Mouse (Mus musculus) embryo, embryonic 11 days (tissue): ENCODE measurements around the gene Tefm.
"Not testable (repeated sequence)": the region's sequence is repeated elsewhere in the genome, so short reads cannot be mapped to it uniquely, and the experiment has no call there.

Experiments used
- DNase-seq: peaks from one replicate; pipeline ENCODE4 v3.0.0-alpha.2; 2015

The Tefm gene

GRCm38 (mm10) chr11:80155961-80156360, 14.0 kb upstream of the Tefm start:
- no peak for DNase-seq

DNA sequence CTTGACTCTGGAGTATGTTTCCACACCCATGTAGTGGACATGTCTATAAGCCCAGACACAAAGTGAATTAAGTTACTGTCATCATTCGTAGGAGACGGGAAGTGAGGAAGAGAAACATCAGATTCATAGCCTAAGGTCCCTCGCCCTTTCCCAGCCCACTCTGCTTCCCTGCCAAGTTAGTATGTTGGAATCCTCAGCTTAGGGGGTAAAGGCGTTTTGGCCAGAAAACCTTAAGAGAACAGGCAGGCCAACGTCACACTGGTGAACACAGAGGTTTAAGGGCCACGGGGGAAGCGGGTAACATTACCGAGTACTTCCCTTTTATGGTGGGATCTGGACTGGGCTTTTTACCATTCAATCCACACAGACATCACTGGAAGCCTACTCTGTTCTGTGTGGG, 13.6 kb upstream of the Tefm start:
- no peak for DNase-seq

DNA sequence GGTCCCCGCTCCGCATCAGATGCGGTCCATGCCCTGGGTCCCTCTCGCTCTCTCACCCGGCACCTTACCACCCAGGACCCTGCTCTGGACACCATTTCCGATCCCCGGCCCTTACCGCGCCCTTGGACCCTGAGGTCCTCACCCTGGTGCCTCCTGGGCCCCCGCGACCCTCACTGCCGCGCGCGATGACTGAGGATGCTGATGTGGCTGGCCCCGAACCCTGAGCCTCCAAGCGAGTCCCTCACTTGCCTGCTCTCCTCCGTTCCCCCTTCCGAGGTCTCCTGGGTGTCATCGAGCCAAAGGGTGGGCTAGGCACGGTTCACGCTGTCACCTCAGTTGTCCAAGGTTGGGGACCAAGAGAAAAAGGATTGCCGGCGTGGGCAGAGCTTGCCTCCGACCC, 12.5 kb upstream of the Tefm start:
- DNase-seq = no peak

DNA sequence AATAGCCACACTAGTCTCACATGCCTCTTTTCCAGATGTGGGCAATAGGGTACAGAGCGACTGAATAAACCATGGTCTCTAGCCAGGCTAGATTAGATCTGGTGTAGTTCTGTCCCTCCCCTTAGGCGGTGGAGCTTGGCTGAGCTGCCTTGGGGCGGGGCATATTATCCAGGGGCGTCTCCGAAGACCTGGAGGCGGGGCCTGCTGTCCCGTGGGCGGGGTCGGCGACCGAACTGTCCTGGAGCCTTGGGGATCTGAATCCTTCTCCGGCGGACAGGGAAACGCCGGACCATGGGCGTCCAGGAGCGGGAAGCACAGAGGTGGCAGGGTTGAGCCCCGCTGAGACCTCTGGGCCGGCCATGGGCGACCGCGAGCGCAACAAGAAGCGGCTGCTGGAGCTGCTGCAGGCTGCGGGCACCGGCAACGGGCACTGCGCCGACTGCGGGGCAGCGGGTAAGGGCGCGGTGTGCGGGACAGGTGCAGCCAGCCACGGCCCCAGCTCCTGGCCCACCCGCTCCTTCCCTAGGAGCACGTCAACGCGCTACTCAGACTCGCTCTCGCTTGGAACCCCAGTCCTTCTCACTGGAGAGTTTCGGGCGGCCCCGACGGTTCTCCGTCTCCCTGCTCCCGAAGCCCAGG, 12.0 kb upstream of the Tefm start, which contains the start of gene Adap2:
Gene Adap2, plus strand, starts transcription at position 249 of the 639 bp plus-strand sequence.
- DNase-seq = peak; percentile 87

DNA sequence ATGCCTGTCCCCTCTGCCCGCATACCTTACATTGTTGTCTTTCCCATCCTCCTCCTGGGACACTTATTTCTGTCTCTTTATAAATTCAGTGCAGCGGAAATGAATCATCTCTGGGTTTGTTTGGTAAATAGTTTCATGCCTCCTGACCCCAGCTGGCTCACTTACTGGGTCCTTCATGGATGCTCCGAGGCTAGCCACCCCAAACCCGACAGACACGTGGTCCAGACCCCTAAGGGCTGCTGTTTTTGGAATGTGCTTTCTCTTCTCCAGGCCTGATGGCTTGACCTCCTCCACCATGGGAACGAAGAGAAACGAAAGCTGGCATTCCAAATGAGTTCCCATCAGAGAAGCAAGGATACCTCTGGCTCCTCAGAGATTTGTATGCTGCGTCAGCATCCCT, 10.4 kb upstream of the Tefm start:
- no peak for DNase-seq

DNA sequence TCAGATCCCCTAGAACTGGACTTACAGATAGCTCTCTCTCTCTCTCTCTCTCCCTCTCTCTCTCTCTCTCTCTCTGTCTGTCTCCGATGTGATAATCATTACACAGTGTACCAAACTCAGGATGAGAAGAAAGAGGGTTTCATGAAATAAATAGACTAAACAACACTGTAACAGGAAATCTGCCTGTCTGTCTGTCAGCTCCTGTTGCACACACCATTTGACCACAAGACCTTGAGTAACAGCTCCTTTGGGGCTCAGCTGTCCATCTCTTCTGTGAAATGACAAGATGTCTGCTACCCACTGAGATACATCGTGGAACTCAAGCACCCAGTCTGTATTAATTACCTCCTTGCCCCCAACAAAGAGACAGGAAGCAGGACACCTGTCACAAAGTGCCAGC, 9.6 kb upstream of the Tefm start:
- no peak for DNase-seq

DNA sequence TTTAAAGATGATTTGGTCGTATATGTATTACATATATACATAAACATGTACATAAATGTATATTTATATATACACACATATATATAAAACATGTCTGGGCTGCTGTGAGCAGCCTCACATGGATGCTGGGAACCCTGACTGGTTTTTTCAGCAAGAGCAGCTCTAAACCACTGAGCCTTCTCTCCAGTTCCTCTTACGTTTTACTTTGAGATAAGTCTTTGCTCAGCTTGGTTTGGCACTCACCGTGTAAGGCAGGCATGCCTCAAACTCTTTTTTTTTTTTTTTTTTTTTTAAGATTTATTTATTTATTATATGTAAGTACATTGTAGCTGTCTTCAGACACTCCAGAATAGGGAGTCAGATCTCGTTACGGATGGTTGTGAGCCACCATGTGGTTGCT, 8.6 kb upstream of the Tefm start:
- DNase-seq = no peak

- DNase-seq = no peak
These were observed 7.5 kb upstream of the Tefm start for GRCm38 (mm10) chr11:80149412-80150023.

GRCm38 (mm10) chr11:80148974-80149373, 7.0 kb upstream of the Tefm start:
- not testable (repeated sequence) for DNase-seq

- DNase-seq = no peak
These were observed 6.3 kb upstream of the Tefm start for GRCm38 (mm10) chr11:80148313-80148712.

DNA sequence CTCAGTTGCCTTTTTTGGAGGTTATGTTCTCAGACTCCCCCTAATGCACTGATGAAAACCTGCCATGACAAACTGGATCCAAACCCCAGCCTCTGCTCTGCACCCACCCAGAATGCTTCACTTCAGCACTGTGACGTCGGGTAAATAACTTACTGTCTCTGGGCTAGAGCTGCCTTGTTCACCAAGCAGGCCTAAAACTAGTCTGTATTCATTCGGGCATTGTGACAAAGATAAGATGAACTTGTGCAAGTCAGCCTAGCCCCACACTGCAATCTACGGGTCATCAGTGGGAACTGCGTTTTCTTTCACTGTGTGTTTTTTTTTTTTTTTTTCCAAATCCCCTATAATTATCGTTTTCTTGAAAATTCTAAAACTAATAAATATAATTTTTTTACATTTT, 5.8 kb upstream of the Tefm start:
- DNase-seq = peak; percentile 13

DNA sequence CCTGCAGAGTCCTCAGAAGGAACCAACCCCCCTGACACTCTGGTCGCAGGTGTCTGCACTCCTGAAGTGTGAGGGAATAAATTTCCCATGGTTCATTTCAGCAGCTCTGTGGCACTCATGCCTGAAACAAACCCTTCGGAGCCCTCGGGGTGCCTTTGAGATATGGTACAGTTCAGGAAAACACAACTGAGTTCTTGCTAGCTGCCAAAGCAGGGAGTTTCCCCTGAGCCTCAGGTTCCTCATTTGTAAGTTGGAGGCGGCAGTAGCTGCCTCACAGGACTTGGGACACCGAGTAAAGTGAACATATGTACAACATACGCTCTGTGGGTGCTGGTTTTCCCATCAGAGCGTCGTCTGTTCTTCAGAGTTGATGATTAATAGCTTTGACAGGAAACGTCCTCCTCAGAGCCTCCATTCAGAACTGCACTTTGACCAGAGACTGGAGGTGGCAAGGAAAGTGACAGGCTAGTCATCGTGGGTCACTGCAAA, 3.9 kb upstream of the Tefm start:
- DNase-seq = no peak

GRCm38 (mm10) chr11:80142872-80143271, 897 bp upstream of the Tefm start:
- DNase-seq = no peak

DNA sequence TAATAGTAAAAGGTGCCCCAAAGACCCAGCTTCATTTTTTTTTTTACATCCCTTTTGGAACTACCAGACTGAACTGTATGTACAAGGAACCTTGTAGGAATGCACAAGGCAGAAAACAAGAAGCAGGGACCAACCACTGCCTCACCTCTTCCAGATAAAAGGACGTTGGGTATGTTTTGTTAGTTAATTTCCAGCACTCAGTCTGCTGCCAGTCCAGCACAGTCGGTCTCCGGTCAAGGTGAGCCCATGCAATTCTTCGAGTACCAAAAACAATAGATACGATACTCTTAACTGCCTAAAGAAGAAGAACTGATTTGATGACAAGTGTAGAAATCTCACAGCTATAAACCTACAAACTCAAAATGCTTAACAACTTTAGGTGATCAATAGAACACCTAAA, 4.2 kb downstream of the Tefm start:
- DNase-seq = no peak

DNA sequence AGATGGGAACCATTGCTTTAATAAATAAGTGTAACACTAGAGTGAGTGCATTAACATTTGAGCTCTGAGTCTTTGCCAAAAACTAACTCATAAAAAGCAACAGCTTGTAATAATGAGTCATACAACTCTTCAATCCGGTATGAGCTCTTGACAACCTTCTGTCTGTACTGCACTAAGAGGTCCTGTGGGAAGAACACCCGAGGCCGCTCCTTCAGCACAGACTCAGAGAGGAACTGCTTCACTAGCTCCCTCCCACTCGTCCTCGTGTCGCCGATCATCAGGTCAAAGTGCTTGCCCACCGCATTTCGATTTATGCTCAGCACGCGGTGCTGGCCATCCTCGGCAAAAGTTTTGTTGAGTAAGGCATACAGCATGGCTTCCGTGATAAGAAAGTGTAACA, 5.2 kb downstream of the Tefm start:
- DNase-seq = no peak

DNA sequence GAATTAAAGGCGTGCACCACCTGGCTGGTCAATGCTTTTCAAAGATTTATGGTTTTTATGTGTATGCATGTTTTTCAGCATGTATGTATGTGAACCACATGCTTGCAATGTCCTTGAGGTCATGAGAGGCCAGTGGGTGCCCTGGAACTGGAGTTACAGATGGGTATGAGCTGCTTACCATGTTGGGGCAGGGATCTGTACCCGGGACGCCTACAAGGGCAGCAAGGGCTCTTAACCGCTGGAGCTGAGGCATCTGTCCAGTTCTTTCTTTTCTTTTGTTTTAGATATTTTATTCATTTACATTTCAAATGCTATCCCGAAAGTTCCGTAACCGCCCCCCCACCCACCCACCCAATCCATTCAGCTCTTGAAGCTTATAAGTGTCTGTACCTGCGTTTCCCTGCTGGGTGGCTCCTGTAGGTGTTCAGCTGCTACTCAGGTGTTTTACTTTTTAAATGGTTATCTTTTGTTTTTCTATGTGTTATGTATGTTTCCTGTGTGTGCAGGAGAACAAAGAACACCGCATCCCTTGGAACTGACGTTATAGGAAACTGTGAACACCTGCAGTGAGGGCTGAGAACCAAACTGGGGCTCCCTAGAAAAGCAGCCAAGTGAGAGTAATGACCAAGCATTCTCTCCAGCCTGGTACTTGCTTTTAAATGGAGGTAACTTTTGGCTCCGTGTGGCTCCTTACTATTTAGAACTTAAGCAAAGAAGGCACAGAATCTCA, 5.9 kb downstream of the Tefm start:
- DNase-seq = no peak

- no peak for DNase-seq
These were observed 7.2 kb downstream of the Tefm start for GRCm38 (mm10) chr11:80134744-80135143.

DNA sequence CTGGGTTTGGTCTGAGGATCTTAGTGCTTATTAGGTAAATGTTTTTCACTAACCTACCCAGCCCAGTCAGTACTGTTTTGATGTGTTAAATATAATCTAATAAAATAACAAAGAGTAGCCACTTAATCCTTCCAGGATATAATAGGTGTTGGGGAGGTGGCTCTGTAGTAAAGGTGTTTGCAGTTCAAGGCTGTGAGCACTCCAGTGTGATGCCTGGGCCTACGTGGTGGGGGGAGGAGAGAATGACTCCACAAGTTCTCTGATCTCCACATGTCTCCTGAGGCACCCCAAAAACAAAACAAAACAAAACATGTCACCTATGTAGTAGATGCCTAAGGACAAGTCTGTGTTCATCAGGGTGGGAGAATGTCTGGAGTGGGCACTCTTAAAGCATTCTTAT, 9.9 kb downstream of the Tefm start:
- no peak for DNase-seq

- no peak for DNase-seq
These were observed 25.6 kb downstream of the Tefm start for GRCm38 (mm10) chr11:80116411-80116810.

- DNase-seq = no peak
These were observed 37.6 kb downstream of the Tefm start for GRCm38 (mm10) chr11:80104407-80104806.

DNA sequence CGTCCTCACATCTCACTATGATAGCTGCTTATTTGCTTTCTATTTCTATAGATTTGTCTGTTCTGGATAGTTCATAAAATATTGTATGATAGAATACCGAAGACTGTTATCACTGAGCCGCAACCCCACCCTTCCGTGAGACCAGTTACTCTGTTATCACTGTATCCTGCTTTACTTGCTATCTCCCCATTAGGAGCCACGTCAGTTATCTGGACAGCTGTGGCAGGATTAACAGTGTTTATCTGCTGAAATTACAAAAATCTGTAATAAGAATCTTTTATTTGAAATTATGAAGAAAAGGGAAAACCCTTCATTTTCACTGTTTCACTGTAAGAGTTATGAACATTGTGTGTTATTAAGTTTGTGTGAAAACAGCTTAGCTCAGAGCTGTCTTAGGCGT, 40.7 kb downstream of the Tefm start:
- no peak for DNase-seq

DNA sequence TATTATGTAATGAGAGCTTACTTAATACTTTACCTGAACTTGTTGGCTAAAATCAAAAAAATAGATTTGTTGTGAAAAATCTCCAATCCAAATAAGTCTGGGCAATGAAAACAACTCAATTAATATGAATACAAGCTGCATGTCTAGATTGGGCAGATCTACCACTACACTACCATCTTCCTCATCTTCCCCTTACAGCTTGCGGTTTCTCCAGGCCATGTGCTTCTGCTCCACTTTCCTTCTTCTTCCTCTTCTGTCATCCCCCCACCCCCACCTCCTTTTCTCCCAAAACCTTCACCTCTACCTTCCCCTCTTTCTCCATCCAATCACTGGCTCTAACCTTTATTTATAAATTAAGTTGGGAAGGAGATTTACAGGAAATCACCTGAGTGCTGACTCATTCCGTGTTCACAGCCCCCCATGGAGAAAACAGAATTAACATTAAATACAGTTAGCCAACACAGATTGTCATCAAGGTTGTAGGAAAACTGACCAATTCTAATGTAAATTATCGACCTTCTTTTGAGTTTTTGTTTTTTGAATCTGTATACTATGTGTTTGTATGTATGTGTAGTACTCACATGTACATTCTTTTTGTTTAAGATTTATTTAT, 43.4 kb downstream of the Tefm start:
- DNase-seq = no peak

GRCm38 (mm10) chr11:80090555-80091164, 51.3 kb downstream of the Tefm start:
- DNase-seq = no peak
